Mouse (Mus musculus) small intestine, adult 2 months (tissue): ENCODE measurements around the gene Ddx27.
"Not testable (repeated sequence)": the region's sequence is repeated elsewhere in the genome, so short reads cannot be mapped to it uniquely, and the experiment has no call there.

Source experiments
- CTCF ChIP-seq: fragments of 200-500 bp; IDR thresholded peaks from 2 replicates; pipeline ENCODE4 v1.5.1; 2012; ENCODE audit warnings: low read depth, mild to moderate bottlenecking, control low read depth, inconsistent platforms, low read length, moderate library complexity, mixed read lengths; ENCODE audit not compliant: insufficient replicate concordance, insufficient read length; ENCODE audit errors: extremely low read depth
- POLR2A ChIP-seq: fragments of 200-500 bp; IDR thresholded peaks from 2 replicates; pipeline ENCODE4 v1.6.1; 2012; ENCODE audit warnings: low read depth, mild to moderate bottlenecking, control low read depth, inconsistent platforms, low read length, moderate library complexity

GRCm38 (mm10) chr2:167007565-167007964 is 7.4 kb upstream of the Ddx27 start:
- not testable (repeated sequence) for TF ChIP-seq CTCF, POLR2A
